Mouse (Mus musculus) mature B cell (primary cell): ENCODE measurements around the gene Cytip.

Source experiments
- in situ Hi-C: fragments of 300-500 bp; cut with MboI; formaldehyde crosslinking; loops from 2 replicates; pipeline ENCODE4 v1.14.3; 2019

Gene Cytip

GRCm38 (mm10) chr2:58195346-58195745 is at the start of gene Cytip:
Gene Cytip (minus strand): TSS chr2:58195532.
- in situ Hi-C loops: no loop called here

GRCm38 (mm10) chr2:58240639-58241038 is 45.3 kb upstream of the Cytip start:
- in situ Hi-C loops: no loop called here

- in situ Hi-C loops: no loop called here
Observed at GRCm38 (mm10) chr2:58237487-58237886, 42.2 kb upstream of the Cytip start.

- in situ Hi-C loops: no loop called here
Observed at GRCm38 (mm10) chr2:58199442-58199841, 4.1 kb upstream of the Cytip start.

GRCm38 (mm10) chr2:58196880-58197279 is 1.5 kb upstream of the Cytip start:
- in situ Hi-C loops: no loop called here

DNA sequence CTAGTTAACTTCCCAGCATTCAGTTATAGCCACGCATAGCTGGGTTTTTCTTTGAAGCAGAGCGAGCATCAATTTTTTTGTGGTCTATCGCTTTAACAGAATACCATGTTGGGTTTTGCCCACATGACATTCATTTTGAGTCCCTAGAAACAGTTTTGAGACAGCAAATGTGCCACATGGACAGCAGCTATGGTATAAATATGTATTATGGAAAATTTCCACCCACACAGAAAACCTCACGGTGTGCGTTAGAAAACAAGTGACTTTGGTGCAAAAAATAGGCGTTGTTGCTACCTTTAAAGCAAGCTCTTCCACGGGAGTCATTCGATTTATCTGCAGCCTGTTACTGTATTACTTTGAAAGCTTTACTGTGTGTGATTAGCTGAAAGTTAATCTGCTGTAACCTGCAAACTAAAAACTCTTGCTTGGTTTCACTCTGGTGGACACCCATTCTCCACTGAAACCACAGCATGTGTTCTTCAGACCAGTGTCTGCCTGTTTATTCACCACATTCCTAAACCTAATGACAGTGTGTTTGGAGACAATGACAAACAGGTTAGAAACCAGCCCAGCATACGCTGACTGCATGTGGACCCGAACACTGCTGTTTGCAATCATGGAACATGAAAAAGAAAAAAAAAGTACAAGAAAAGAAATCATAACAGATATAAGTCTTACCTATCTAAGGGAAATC is 763 bp downstream of the Cytip start:
- in situ Hi-C loops: no loop called here

- in situ Hi-C loops: no loop called here
Observed at GRCm38 (mm10) chr2:58192160-58192559, 3.2 kb downstream of the Cytip start.

- in situ Hi-C loops: no loop called here
Observed at GRCm38 (mm10) chr2:58189501-58189900, 5.8 kb downstream of the Cytip start.

DNA sequence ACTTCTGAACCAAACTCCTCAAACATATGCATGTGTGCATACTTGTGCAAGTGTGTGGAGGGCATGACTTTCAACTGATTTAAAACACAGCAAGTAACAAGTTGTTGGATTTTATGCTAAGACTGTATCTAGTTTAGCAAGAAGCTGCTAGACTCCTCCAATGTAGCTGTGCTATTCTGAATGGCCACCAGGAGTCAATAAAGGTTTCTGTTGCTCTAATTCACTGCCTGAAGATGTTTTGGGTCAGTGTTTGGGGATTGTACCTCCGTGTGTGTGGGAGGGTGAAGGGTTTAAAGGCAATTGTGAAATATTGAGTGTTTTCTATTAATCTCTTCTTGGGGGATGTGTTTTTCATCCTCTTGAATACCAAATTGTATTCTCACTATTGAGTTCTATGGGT is 6.4 kb downstream of the Cytip start:
- in situ Hi-C loops: no loop called here

GRCm38 (mm10) chr2:58187310-58188051 is 7.9 kb downstream of the Cytip start:
- in situ Hi-C loops: no loop called here

DNA sequence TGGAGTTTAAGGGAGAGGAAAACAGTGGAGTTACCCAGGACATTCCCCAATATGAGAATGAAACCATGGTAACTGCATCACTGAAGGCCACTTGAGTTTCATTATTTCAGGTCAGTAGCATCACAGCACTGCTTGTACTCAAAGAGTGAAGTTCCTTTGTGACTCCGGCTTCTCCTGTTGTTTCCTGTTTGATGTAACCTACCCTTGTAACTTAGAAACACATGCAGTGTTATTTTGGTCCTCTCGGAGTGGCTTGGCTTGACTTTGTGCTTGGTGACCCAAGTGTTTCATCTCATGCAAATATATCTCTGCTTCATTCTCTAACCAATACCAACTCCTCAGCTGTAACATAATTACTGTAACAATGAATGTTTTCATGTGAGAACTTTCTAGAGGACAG is 11.1 kb downstream of the Cytip start:
- in situ Hi-C loops: no loop called here

DNA sequence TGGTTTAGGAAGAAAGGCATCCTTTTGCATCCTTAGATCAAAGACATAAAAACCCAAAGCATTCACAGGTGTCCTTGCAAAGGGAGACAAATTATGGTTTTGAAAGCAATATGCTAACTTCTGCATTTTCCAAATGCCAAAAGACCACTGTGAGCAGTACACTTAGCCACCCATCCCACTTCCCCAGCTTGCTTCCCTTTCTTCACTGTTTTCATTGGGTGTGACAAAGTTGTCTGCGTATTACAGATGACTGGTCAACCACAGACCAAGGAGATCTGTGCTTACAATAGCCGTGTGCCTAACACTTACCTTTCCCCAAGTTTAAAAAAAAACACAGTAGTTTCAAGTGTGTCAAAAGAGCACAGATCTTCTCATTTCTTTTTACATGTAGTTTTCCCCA is 11.7 kb downstream of the Cytip start:
- in situ Hi-C loops: no loop called here

GRCm38 (mm10) chr2:58180776-58181175 is 14.6 kb downstream of the Cytip start:
- in situ Hi-C loops: no loop called here

DNA sequence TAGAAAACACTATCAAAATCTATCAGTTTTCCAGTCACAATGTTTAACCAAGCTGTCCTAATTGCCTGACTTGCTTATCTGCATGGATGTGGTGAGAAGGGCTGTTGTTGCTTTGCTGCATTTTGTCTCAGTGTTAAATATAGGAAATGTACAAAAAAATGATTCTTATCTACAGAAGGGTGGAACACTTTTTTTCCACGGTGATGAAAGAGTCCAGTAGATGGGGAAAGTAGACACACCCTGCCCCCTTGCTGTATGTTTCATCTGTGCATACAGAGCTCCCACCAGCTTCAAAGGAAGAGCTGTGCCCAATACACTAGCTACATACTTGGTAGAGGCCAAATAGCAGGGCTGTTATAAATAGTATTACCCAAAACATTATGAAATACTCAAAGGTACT is 16.3 kb downstream of the Cytip start:
- in situ Hi-C loops: no loop called here

GRCm38 (mm10) chr2:58175392-58176291 is 19.7 kb downstream of the Cytip start:
- in situ Hi-C loops: no loop called here

DNA sequence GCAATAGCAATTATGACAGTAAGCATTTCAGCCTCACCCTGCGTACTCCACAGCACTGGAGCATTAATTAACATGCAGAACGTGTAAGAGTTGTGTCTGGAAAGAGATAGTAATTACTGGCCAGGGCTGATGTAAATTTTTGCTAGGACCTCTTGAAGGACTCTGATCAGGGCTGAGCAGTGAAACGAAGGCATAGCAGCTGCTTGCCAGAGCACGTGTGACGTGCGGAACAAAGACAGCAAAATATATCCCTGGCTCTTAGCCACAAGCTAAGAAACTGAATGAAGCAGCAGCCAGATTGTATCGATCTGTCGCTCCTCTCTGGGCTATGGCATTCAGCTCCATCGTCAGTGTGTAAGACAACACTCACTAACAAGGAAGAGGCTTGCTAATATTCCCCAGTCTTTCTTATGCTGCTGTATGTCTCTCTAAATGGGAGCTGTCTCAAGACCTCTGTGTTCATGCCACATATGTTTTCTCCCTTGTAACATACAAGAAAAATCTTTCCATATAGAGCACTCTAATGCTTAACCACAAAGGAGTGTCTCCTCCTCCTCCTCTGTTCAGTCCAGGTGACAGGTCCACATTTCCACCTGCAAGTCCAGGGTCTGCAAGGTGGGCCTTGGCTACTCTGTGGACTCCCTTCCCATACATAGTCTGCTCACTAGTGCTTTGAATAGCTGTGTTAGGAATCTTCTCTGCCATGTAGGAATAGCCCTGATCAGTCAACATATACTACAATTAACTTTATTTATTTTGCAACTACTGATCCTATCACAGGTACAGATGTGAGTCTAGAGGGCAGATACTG is 20.7 kb downstream of the Cytip start:
- in situ Hi-C loops: no loop called here

DNA sequence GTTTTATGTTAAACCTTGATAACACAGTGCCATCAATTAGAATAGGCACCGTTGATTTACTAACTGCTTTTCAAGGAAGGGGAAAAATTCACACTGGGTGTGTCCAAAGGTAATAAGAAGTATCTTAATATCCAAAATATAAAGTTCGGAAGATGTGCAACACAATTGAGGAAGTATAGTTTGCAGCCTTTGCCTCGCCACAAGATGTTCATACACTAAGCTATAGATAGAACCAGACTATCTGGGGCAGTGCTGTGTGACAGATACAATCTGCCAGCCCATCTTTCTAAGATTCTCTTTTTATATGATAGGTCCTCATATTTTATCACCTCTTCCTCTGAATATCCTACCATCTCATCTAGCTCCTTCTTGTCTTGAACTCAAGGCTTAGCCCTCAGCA is 22.4 kb downstream of the Cytip start:
- in situ Hi-C loops: no loop called here

DNA sequence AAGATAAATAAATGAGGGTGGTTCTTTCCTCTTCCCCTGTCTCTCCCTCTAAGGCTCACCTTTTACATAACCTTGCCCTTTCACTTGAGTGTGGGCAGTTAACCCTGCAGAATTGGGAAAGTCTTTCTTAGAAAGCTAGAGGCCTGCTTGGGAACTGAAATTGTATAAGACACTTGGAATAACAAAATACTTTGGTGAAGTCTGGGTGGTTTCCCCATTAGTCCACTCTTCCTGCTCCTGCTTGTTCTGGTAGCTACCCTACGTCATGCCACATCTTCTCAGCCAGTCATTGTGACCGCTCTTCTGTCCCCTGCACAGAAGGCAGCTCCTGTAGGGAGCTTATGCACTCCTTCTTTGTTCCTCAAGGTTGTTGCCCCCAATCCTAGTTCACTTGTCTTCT is 26.2 kb downstream of the Cytip start:
- in situ Hi-C loops: no loop called here

GRCm38 (mm10) chr2:58167654-58168053 is 27.7 kb downstream of the Cytip start:
- in situ Hi-C loops: no loop called here

DNA sequence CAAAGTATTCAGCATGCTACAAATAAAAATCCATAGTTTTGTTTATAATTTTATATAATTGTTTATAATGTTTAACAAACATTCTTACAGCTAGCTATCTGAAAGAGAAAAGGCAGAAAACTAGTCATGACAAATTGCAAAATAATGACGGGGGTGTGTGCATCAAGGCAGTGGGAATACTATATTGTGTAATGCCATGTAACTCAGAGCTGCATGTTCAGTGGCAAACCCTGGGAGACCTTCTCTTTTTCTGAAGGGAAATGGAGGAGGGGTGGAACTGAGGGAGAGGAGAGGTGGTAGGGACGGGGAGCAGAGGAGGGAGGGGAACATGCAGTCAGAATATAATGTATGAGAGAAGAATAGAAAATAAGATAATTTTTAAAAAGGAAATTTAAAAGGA is 28.6 kb downstream of the Cytip start:
- in situ Hi-C loops: no loop called here

GRCm38 (mm10) chr2:58163457-58164181 is 31.7 kb downstream of the Cytip start:
- in situ Hi-C loops: no loop called here
